Mouse (Mus musculus): ENCODE data around the gene Galntl6. TPM values are rescaled to one million over a fixed set of nuclear protein-coding genes. Genes with fewer than 3 reads are reported as not detected.

The Galntl6 gene
- polyA plus RNA-seq, 1 experiment from 2014 or later: 0.91 TPM

- DNase-seq (ENCODE audit: low spot score) (no peak), ATAC-seq (replicated peaks; ENCODE audit: low FRiP score) (no peak)
- H3K27me3 ChIP-seq (ENCODE audit: control insufficient read depth, insufficient read depth, low read length): no peaks in the 10 kb centered on the region
- H3K9ac ChIP-seq (ENCODE audit: low read length): no peak overlapping the region
- H3K36me3 ChIP-seq (ENCODE audit: control insufficient read depth, insufficient read depth, low read length): no peaks in the 10 kb centered on the region
- H3K4me1 ChIP-seq (replicated peaks; ENCODE audit: control insufficient read depth, insufficient read depth, low read length): no peaks in the 10 kb centered on the region
- no peak overlapping the region for H3K4me3 ChIP-seq (ENCODE audit: low read depth, low read length)
- no peaks in the 10 kb centered on the region for H3K9me3 ChIP-seq (ENCODE audit: control insufficient read depth, low read length)
- no peak overlapping the region for H3K4me2 ChIP-seq (ENCODE audit: low read depth, low read length, severe bottlenecking)
- WGBS: 86% methylated on average over 4 of the region's 4 CpGs
- no peak overlapping the region for H3K27ac ChIP-seq (ENCODE audit: low read depth, low read length)
Measured at GRCm38 (mm10) chr8:58025558-58025957, 886.9 kb downstream of the Galntl6 start.

- DNase-seq (ENCODE audit: low spot score): no peak
- H3K4me1 ChIP-seq (replicated peaks; ENCODE audit: control insufficient read depth, insufficient read depth, low read length): no peaks in the 10 kb centered on the region
- no peak overlapping the region for H3K9ac ChIP-seq (ENCODE audit: low read length)
- ATAC-seq (replicated peaks; ENCODE audit: low FRiP score): no peak
- no peak overlapping the region for H3K4me2 ChIP-seq (ENCODE audit: low read depth, low read length, severe bottlenecking)
- H3K36me3 ChIP-seq (ENCODE audit: control insufficient read depth, insufficient read depth, low read length): no peaks in the 10 kb centered on the region
- no peak overlapping the region for H3K4me3 ChIP-seq (ENCODE audit: low read depth, low read length)
- 87% methylated on average over 1 of the region's 1 CpGs for WGBS
- H3K9me3 ChIP-seq (ENCODE audit: control insufficient read depth, low read length): no peaks in the 10 kb centered on the region
- no peak overlapping the region for H3K27ac ChIP-seq (ENCODE audit: low read depth, low read length)
- H3K27me3 ChIP-seq (ENCODE audit: control insufficient read depth, insufficient read depth, low read length): no peaks in the 10 kb centered on the region
Measured at GRCm38 (mm10) chr8:58025094-58025493, 887.3 kb downstream of the Galntl6 start.

GRCm38 (mm10) chr8:58023426-58024176, 888.8 kb downstream of the Galntl6 start:
- no peaks in the 10 kb centered on the region for H3K27me3 ChIP-seq (ENCODE audit: control insufficient read depth, insufficient read depth, low read length)
- H3K27ac ChIP-seq (ENCODE audit: low read depth, low read length): no peak overlapping the region
- H3K9me3 ChIP-seq (ENCODE audit: control insufficient read depth, low read length): no peaks in the 10 kb centered on the region
- H3K9ac ChIP-seq (ENCODE audit: low read length): no peak overlapping the region
- no peak for ATAC-seq (replicated peaks; ENCODE audit: low FRiP score)
- H3K4me2 ChIP-seq (ENCODE audit: low read depth, low read length, severe bottlenecking): no peak overlapping the region
- H3K4me3 ChIP-seq (ENCODE audit: low read depth, low read length): no peak overlapping the region
- DNase-seq (ENCODE audit: low spot score): no peak
- no peaks in the 10 kb centered on the region for H3K4me1 ChIP-seq (replicated peaks; ENCODE audit: control insufficient read depth, insufficient read depth, low read length)
- 78% methylated on average over 2 of the region's 2 CpGs for WGBS
- H3K36me3 ChIP-seq (ENCODE audit: control insufficient read depth, insufficient read depth, low read length): no peaks in the 10 kb centered on the region

GRCm38 (mm10) chr8:57989428-57990171, 922.8 kb downstream of the Galntl6 start:
- DNase-seq (ENCODE audit: low spot score): no peak
- WGBS: 87% methylated on average over 1 of the region's 1 CpGs
- peak; percentile 79 for ATAC-seq (replicated peaks; ENCODE audit: low FRiP score)

GRCm38 (mm10) chr8:57977372-57977771, 935.1 kb downstream of the Galntl6 start:
- Histone ChIP-seq H3K27me3 (ENCODE audit: control insufficient read depth, insufficient read depth, low read length) (no peaks in the 10 kb centered on the region), H3K9ac (ENCODE audit: low read length) (no peak overlapping the region), H3K9me3 (ENCODE audit: control insufficient read depth, low read length) (no peaks in the 10 kb centered on the region), H3K4me1 (replicated peaks; ENCODE audit: control insufficient read depth, insufficient read depth, low read length) (no peaks in the 10 kb centered on the region), H3K4me3 (ENCODE audit: low read depth, low read length) (no peak overlapping the region), H3K27ac (ENCODE audit: low read depth, low read length) (no peak overlapping the region), H3K4me2 (ENCODE audit: low read depth, low read length, severe bottlenecking) (no peak overlapping the region), H3K36me3 (ENCODE audit: control insufficient read depth, insufficient read depth, low read length) (no peaks in the 10 kb centered on the region)
- WGBS: 89% methylated on average over 4 of the region's 4 CpGs
- no peak for ATAC-seq (replicated peaks; ENCODE audit: low FRiP score)
- DNase-seq (ENCODE audit: low spot score): no peak

More at GRCm38 (mm10) chr8:57989428-57990171, 922.8 kb downstream of the Galntl6 start:
- H3K9me3 ChIP-seq (ENCODE audit: control insufficient read depth, low read length): no peaks in the 10 kb centered on the region
- H3K27ac ChIP-seq (ENCODE audit: low read depth, low read length): no peak overlapping the region
- H3K4me1 ChIP-seq (replicated peaks; ENCODE audit: control insufficient read depth, insufficient read depth, low read length): no peaks in the 10 kb centered on the region
- H3K4me2 ChIP-seq (ENCODE audit: low read depth, low read length, severe bottlenecking): no peak overlapping the region
- H3K27me3 ChIP-seq (ENCODE audit: control insufficient read depth, insufficient read depth, low read length): no peaks in the 10 kb centered on the region
- H3K4me3 ChIP-seq (ENCODE audit: low read depth, low read length): no peak overlapping the region
- no peaks in the 10 kb centered on the region for H3K36me3 ChIP-seq (ENCODE audit: control insufficient read depth, insufficient read depth, low read length)
- H3K9ac ChIP-seq (ENCODE audit: low read length): no peak overlapping the region

- Histone ChIP-seq H3K27me3 (ENCODE audit: control insufficient read depth, insufficient read depth, low read length) (no peaks in the 10 kb centered on the region), H3K4me3 (ENCODE audit: low read depth, low read length) (no peak overlapping the region), H3K9ac (ENCODE audit: low read length) (no peak overlapping the region), H3K4me2 (ENCODE audit: low read depth, low read length, severe bottlenecking) (no peak overlapping the region), H3K27ac (ENCODE audit: low read depth, low read length) (no peak overlapping the region), H3K4me1 (replicated peaks; ENCODE audit: control insufficient read depth, insufficient read depth, low read length) (no peaks in the 10 kb centered on the region), H3K36me3 (ENCODE audit: control insufficient read depth, insufficient read depth, low read length) (no peaks in the 10 kb centered on the region), H3K9me3 (ENCODE audit: control insufficient read depth, low read length) (no peaks in the 10 kb centered on the region)
- 76% methylated on average over 2 of the region's 2 CpGs for WGBS
- no peak for ATAC-seq (replicated peaks; ENCODE audit: low FRiP score)
- DNase-seq (ENCODE audit: low spot score): no peak
Measured at GRCm38 (mm10) chr8:57974093-57974492, 938.3 kb downstream of the Galntl6 start.

GRCm38 (mm10) chr8:57972832-57973231, 939.6 kb downstream of the Galntl6 start:
- ATAC-seq (replicated peaks; ENCODE audit: low FRiP score): no peak
- DNase-seq (ENCODE audit: low spot score): no peak
- 49% methylated on average over 3 of the region's 3 CpGs for WGBS
- H3K27ac ChIP-seq (ENCODE audit: low read depth, low read length): no peak overlapping the region
- H3K9me3 ChIP-seq (ENCODE audit: control insufficient read depth, low read length): no peaks in the 10 kb centered on the region
- H3K4me1 ChIP-seq (replicated peaks; ENCODE audit: control insufficient read depth, insufficient read depth, low read length): no peaks in the 10 kb centered on the region
- no peak overlapping the region for H3K9ac ChIP-seq (ENCODE audit: low read length)
- no peak overlapping the region for H3K4me3 ChIP-seq (ENCODE audit: low read depth, low read length)
- H3K27me3 ChIP-seq (ENCODE audit: control insufficient read depth, insufficient read depth, low read length): no peaks in the 10 kb centered on the region
- no peaks in the 10 kb centered on the region for H3K36me3 ChIP-seq (ENCODE audit: control insufficient read depth, insufficient read depth, low read length)
- no peak overlapping the region for H3K4me2 ChIP-seq (ENCODE audit: low read depth, low read length, severe bottlenecking)

GRCm38 (mm10) chr8:57966676-57967075, 945.8 kb downstream of the Galntl6 start:
- H3K9ac ChIP-seq (ENCODE audit: low read length): no peak overlapping the region
- no peaks in the 10 kb centered on the region for H3K4me1 ChIP-seq (replicated peaks; ENCODE audit: control insufficient read depth, insufficient read depth, low read length)
- no peaks in the 10 kb centered on the region for H3K36me3 ChIP-seq (ENCODE audit: control insufficient read depth, insufficient read depth, low read length)
- H3K4me3 ChIP-seq (ENCODE audit: low read depth, low read length): no peak overlapping the region
- no peak overlapping the region for H3K27ac ChIP-seq (ENCODE audit: low read depth, low read length)
- ATAC-seq (replicated peaks; ENCODE audit: low FRiP score) (0 out of 2 replicates have a peak, but pooled peaks have one; percentile 22), DNase-seq (ENCODE audit: low spot score) (peak; percentile 67)
- no peaks in the 10 kb centered on the region for H3K27me3 ChIP-seq (ENCODE audit: control insufficient read depth, insufficient read depth, low read length)
- no peak overlapping the region for H3K4me2 ChIP-seq (ENCODE audit: low read depth, low read length, severe bottlenecking)
- no peaks in the 10 kb centered on the region for H3K9me3 ChIP-seq (ENCODE audit: control insufficient read depth, low read length)
- WGBS: 19% methylated on average over 6 of the region's 6 CpGs

Data from forebrain, embryonic 11.5 days (tissue).